Comparison of ENCODE assay signal across 8 mouse cellular contexts in the genomic region with DNA sequence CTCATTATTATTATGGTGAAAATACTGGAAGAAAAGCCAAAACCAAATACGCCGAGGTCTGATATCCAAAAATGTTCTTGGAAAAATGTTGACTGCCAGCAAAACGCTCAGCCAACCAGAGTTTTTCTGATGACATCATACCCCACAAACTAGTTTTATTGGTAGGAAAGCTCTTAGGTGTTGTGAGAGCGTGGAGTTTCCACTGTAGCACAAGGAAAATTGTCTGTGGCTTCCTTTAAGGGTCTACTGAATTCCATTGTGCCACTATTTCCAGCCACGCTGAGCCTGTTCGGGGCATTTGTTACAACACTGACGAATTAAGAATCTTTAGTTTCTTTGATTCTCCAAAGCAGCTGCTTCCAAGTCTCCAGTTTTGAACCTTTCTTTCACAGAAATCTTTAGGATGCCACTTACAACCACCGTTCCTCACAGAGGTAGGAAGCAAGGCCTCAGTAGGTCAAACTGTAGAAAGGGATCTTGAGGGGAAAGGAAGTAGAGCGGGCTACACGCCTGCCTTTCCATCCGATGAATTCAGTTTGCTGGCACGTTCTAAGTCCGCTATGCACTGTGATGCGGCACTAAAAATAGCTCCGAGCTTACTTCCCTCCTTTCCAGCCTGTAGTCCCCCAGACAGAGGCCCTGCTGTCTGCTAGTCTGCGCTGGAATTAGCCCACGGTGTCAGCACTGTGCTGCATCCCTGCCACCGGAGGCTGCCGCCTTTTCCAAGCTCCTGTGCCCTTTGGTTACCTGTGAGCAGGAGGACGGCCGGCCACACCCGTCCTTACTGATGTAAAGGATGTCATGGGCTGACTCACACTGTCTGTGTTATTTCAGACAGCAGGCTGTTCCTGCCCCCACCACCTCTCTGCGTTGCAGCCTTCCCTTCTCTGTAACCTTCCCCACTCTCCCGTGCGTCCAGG.
DNase-seq lines count a peak whose midpoint lies in the region; ATAC-seq and TF ChIP-seq lines count a peak whose summit lies in the region.

No protein-coding gene starts in this region.

- ATAC-seq in megakaryocyte-erythroid progenitor cell, adult 5-6 weeks (replicated peaks; ENCODE audit: low FRiP score, low TSS enrichment, poor library complexity, severe bottlenecking), result no peak

- no peaks in the 10 kb centered on the region for H3K9me3 ChIP-seq in CH12.LX (replicated peaks; ENCODE audit: low read length)

- H3K27ac ChIP-seq in CH12.LX (ENCODE audit: insufficient read depth, low read depth), result no peak overlapping the region

- dilution Hi-C loops in CH12.LX (cut with MboI; ENCODE audit: extremely low pct_ligation_motif_present, extremely low pct_unique_long_range_greater_than_20kb, low sequenced_read_pairs), result no loop called here

- no peak for TF ChIP-seq RAD21 in CH12.LX (IDR thresholded peaks at IDR 0.05; ENCODE audit: low read depth, low read length)

- H3K4me1 ChIP-seq in CH12.LX (ENCODE audit: control insufficient read depth in 1 of 2, insufficient read depth in 2 of 2), result peaks cover 0 to 38% of the 10 kb centered on the region in 2 experiments; a peak in 2 of 4 replicates

- DNase-seq in embryo, embryonic 10.5 days (ENCODE audit: low spot score), result peak; percentile 36
- no peak for DNase-seq in embryo, embryonic 10 days (ENCODE audit: low spot score)
- no peak for DNase-seq in CH12.LX (ENCODE audit: extremely low read depth)
- peak; percentile 32 to 51 for DNase-seq in frontal cortex, postnatal 14 days (ENCODE audit: low spot score in 2 of 2)
- DNase-seq in kidney, postnatal 4 days, result peak; percentile 26 to 49
- peak; percentile 44 for DNase-seq in lung, postnatal 10 days
- no peak for DNase-seq in urinary bladder, adult 18-20 months (ENCODE audit: low spot score in 2 of 2)

- H3K4me3 ChIP-seq in CH12.LX (replicated peaks in 1 of 3; ENCODE audit: low read depth in 2 of 3, low read length in 2 of 3, poor library complexity in 1 of 3), result no peak overlapping the region

- no peak overlapping the region for H3K9ac ChIP-seq in CH12.LX (ENCODE audit: insufficient read depth, low read depth)

- in situ Hi-C loops in CH12.LX (cut with MboI; ENCODE audit: low pct_ligation_motif_present, low pct_unique_long_range_greater_than_20kb, low sequenced_read_pairs), result no loop called here

- TF ChIP-seq POLR2A in CH12.LX (IDR thresholded peaks at IDR 0.05; ENCODE audit: low read depth, low read length), result no peak

- H3K79me2 ChIP-seq in CH12.LX (replicated peaks; ENCODE audit: control insufficient read depth, extremely low read depth, insufficient read depth, poor library complexity, severe bottlenecking), result no peaks in the 10 kb centered on the region

- no peaks in the 10 kb centered on the region for H3K36me3 ChIP-seq in CH12.LX (replicated peaks in 1 of 2; ENCODE audit: control insufficient read depth in 1 of 2, insufficient read depth in 1 of 2, low read length in 1 of 2)

- TF ChIP-seq CTCF in CH12.LX (conservative IDR thresholded peaks at IDR 0.05 in 1 of 2, IDR thresholded peaks at IDR 0.05 in 1 of 2; ENCODE audit: low read depth in 2 of 2, low read length in 2 of 2), result no peak

- H3K4me2 ChIP-seq in CH12.LX (ENCODE audit: insufficient read depth, low read depth, poor library complexity, severe bottlenecking), result no peak overlapping the region

- no peaks in the 10 kb centered on the region for H3K27me3 ChIP-seq in CH12.LX (replicated peaks)

- TF ChIP-seq EP300 in CH12.LX (IDR thresholded peaks at IDR 0.05; ENCODE audit: low read length), result peak; percentile 31; the same call in 1 of the 2 replicates

TF ChIP-seq in CH12.LX, 34 proteins besides CTCF, POLR2A, EP300 and RAD21:
- TF ChIP-seq ZC3H11A (IDR thresholded peaks at IDR 0.05; ENCODE audit: low read depth, low read length) (no peak), MAZ (IDR thresholded peaks at IDR 0.05; ENCODE audit: low read depth, low read length) (no peak), TBP (conservative IDR thresholded peaks at IDR 0.05; ENCODE audit: low read depth, low read length) (no peak), NELFE (IDR thresholded peaks at IDR 0.05; ENCODE audit: low read depth, low read length) (no peak), SMC3 (IDR thresholded peaks at IDR 0.05; ENCODE audit: low read depth, low read length) (no peak), USF1 (IDR thresholded peaks at IDR 0.05; ENCODE audit: low read depth, low read length) (no peak), BHLHE40 (IDR thresholded peaks at IDR 0.05; ENCODE audit: low read depth, low read length) (no peak), TCF12 (IDR thresholded peaks at IDR 0.05; ENCODE audit: low read depth, low read length) (no peak), ETS1 (conservative IDR thresholded peaks at IDR 0.05; ENCODE audit: low read depth, low read length) (no peak)

Comparison
In these comparisons a context has a peak if more than half of its experiments do, and no peak if none do; other contexts are left out.
1. DNase-seq: peak in embryo, embryonic 10.5 days (single experiment), frontal cortex, postnatal 14 days (2 of 2), kidney, postnatal 4 days (2 of 2) and lung, postnatal 10 days (single experiment); none in embryo, embryonic 10 days (single experiment), CH12.LX (single experiment) and urinary bladder, adult 18-20 months (0 of 2).